In genomic region chr5:33442927-33443710, GRCm38 (mm10) we compare ENCODE assay signal across 9 mouse cellular contexts. TPM values are rescaled to one million over a fixed set of nuclear protein-coding genes. Genes with fewer than 3 reads are reported as not detected.
DNase-seq lines count a peak whose midpoint lies in the region; ATAC-seq and TF ChIP-seq lines count a peak whose summit lies in the region.
"Had no signal": no experiment of that assay in that cellular context is flagged by ENCODE, and none has a peak within 500 bp of the region (broad histone marks: within the 10 kb centered on the region; RNA-seq: fewer than 3 reads in every experiment).

No protein-coding gene starts in this region.

- H3K36me3 ChIP-seq in kidney, embryonic 14.5 days (ENCODE audit: control insufficient read depth, insufficient read depth, low read length): no peaks in the 10 kb centered on the region
- no peaks in the 10 kb centered on the region for H3K36me3 ChIP-seq in lung, embryonic 15.5 days
- no peaks in the 10 kb centered on the region for H3K36me3 ChIP-seq in neural tube, embryonic 15.5 days

- WGBS in kidney, embryonic 14.5 days: 7% methylated on average over 55 of the region's 56 CpGs
- 5% methylated on average over 55 of the region's 56 CpGs for WGBS in lung, embryonic 15.5 days
- 5% methylated on average over 54 of the region's 56 CpGs for WGBS in neural tube, embryonic 15.5 days

- H3K4me3 ChIP-seq in cortical plate, adult 2 months (ENCODE audit: insufficient read depth, low read length): peak overlapping the region; percentile 71
- peak overlapping the region; percentile 22 for H3K4me3 ChIP-seq in kidney, embryonic 14.5 days (ENCODE audit: low read length)
- H3K4me3 ChIP-seq in lung, embryonic 15.5 days: peak overlapping the region; percentile 15; the same call in 1 of the 2 replicates
- peak overlapping the region; percentile 42 for H3K4me3 ChIP-seq in neural tube, embryonic 15.5 days (replicated peaks)

- no peaks in the 10 kb centered on the region for H3K9me3 ChIP-seq in kidney, embryonic 14.5 days (ENCODE audit: control insufficient read depth, low read length)
- no peaks in the 10 kb centered on the region for H3K9me3 ChIP-seq in lung, embryonic 15.5 days
- H3K9me3 ChIP-seq in neural tube, embryonic 15.5 days (replicated peaks): no peaks in the 10 kb centered on the region

- no peak overlapping the region for H3K27ac ChIP-seq in cortical plate, adult 2 months (ENCODE audit: insufficient read depth, low read length)
- no peak overlapping the region for H3K27ac ChIP-seq in kidney, embryonic 14.5 days (ENCODE audit: low read depth, low read length)
- H3K27ac ChIP-seq in lung, embryonic 15.5 days: no peak overlapping the region
- no peak overlapping the region for H3K27ac ChIP-seq in neural tube, embryonic 15.5 days (replicated peaks)

- no peaks in the 10 kb centered on the region for H3K4me1 ChIP-seq in cortical plate, adult 2 months (ENCODE audit: control insufficient read depth, insufficient read depth, low read length)
- no peaks in the 10 kb centered on the region for H3K4me1 ChIP-seq in kidney, embryonic 14.5 days (ENCODE audit: control insufficient read depth, insufficient read depth, low read length)
- H3K4me1 ChIP-seq in lung, embryonic 15.5 days: peaks cover 11% of the 10 kb centered on the region
- H3K4me1 ChIP-seq in neural tube, embryonic 15.5 days: peaks cover 8% of the 10 kb centered on the region

- peaks cover 50% of the 10 kb centered on the region for H3K27me3 ChIP-seq in kidney, embryonic 14.5 days (ENCODE audit: control insufficient read depth, insufficient read depth, low read length)
- H3K27me3 ChIP-seq in lung, embryonic 15.5 days: peaks cover 34% of the 10 kb centered on the region
- peaks cover 86% of the 10 kb centered on the region for H3K27me3 ChIP-seq in neural tube, embryonic 15.5 days (replicated peaks)

- DNase-seq in CD4-positive helper T cell, adult 2 months (ENCODE audit: low read depth, low spot score): peak; percentile 53
- DNase-seq in R1 (ENCODE audit: low read depth, low spot score): peak; percentile 33
- DNase-seq in thymus, postnatal 4 days: peak; percentile 86

- peak overlapping the region; percentile 46 for H3K4me2 ChIP-seq in kidney, embryonic 14.5 days (replicated peaks; ENCODE audit: low read depth, low read length)
- peak overlapping the region; percentile 53 for H3K4me2 ChIP-seq in lung, embryonic 15.5 days
- peak overlapping the region; percentile 80 for H3K4me2 ChIP-seq in neural tube, embryonic 15.5 days

- 0 out of 2 replicates have a peak overlapping the region, but pooled peaks have one; percentile 12 for H3K9ac ChIP-seq in kidney, embryonic 14.5 days (ENCODE audit: low read depth, low read length)
- no peak overlapping the region for H3K9ac ChIP-seq in lung, embryonic 15.5 days
- H3K9ac ChIP-seq in neural tube, embryonic 15.5 days (replicated peaks): peak overlapping the region; percentile 41; the same call in 1 of the 2 replicates

- no peak for TF ChIP-seq POLR2A in cortical plate, adult 2 months (IDR thresholded peaks at IDR 0.05; ENCODE audit: extremely low read depth, insufficient read depth, low read length)

- peak; percentile 53 for TF ChIP-seq CTCF in cortical plate, adult 2 months (IDR thresholded peaks at IDR 0.05; ENCODE audit: extremely low read depth, insufficient read depth, low read length)

- peak; percentile 66 for ATAC-seq in granulocyte monocyte progenitor cell, adult 5-6 weeks (replicated peaks; ENCODE audit: poor library complexity, severe bottlenecking)
- peak; percentile 46; the same call in 1 of the 2 replicates for ATAC-seq in kidney, embryonic 14.5 days (ENCODE audit: low FRiP score, low TSS enrichment)
- no peak; the same call in 1 of the 2 replicates for ATAC-seq in lung, embryonic 15.5 days (ENCODE audit: borderline replicate concordance, extremely low read depth, low FRiP score, low TSS enrichment)
- peak; percentile 34; the same call in 1 of the 2 replicates for ATAC-seq in neural tube, embryonic 15.5 days (ENCODE audit: low FRiP score)

RNA-seq across cellular contexts. Expression of gene Nkx1-1, which starts 9.3 kb away (rescaled TPM):
- not detected in 2 replicates for polyA plus RNA-seq in cortical plate, adult 2 months (2012; rRNA removed)
- total RNA-seq in granulocyte monocyte progenitor cell, adult 5-6 weeks (2014; fragmentation: Nextera tagmentation): 0.60 TPM in 1 of 2 replicates, not detected in the other
- not detected in 2 replicates for total RNA-seq in granulocyte monocyte progenitor cell, adult 5-6 weeks (2017)
- polyA plus RNA-seq in kidney, embryonic 14.5 days (2014; fragmentation: Nextera tagmentation; extraction: Ambion mirVana): not detected in 2 replicates
- polyA plus RNA-seq in lung, embryonic 15.5 days (2015; fragmentation: Nextera tagmentation; extraction: Ambion mirVana): not detected in 2 replicates
- polyA plus RNA-seq in neural tube, embryonic 15.5 days (2015; fragmentation: Nextera tagmentation; extraction: Ambion mirVana): 0.40 and 0.79 TPM in 2 replicates
- polyA plus RNA-seq: gonadal fat pad, adult 2 months had no signal

Comparison
In these comparisons a context has a peak if more than half of its experiments do, and no peak if none do; other contexts are left out.
1. DNase-seq: peak in every context shown above with its lines; median percentile 86 in thymus, postnatal 4 days; 53 in CD4-positive helper T cell, adult 2 months; 33 in R1.
2. H3K4me3 ChIP-seq: peak in every context shown above with its lines; median percentile 71 in cortical plate, adult 2 months; 42 in neural tube, embryonic 15.5 days; 22 in kidney, embryonic 14.5 days; 15 in lung, embryonic 15.5 days.